Mouse (Mus musculus): Measurements from ENCODE around the gene Il18. TPM values are rescaled to one million over a fixed set of nuclear protein-coding genes. Genes with fewer than 3 reads are reported as not detected.

Il18 gene
- polyA plus RNA-seq, 1 experiment from 2014 or later = 4.7 TPM

Other genes starting within 250 kb of the Il18 start
- gene Rpl10-ps3, start 209.9 kb upstream of the Il18 start, polyA plus RNA-seq (2014; fragmentation: Nextera tagmentation; extraction: Ambion mirVana) = 171 and 197 TPM in 2 replicates
- 0.49 and 0.51 TPM in 2 replicates for gene Plet1, start 60.3 kb upstream of the Il18 start, polyA plus RNA-seq (2014; fragmentation: Nextera tagmentation; extraction: Ambion mirVana)
- gene Pts, start 26.1 kb upstream of the Il18 start, polyA plus RNA-seq (2014; fragmentation: Nextera tagmentation; extraction: Ambion mirVana) = 75.2 and 80.0 TPM in 2 replicates
- 0.15 TPM in 1 of 2 replicates, not detected in the other for gene Bco2, start 354 bp downstream of the Il18 start, polyA plus RNA-seq (2014; fragmentation: Nextera tagmentation; extraction: Ambion mirVana)
- 0.28 TPM in 1 of 2 replicates, not detected in the other for gene Tex12, start 6.5 kb downstream of the Il18 start, polyA plus RNA-seq (2014; fragmentation: Nextera tagmentation; extraction: Ambion mirVana)
- gene Sdhd, start 49.0 kb downstream of the Il18 start, polyA plus RNA-seq (2014; fragmentation: Nextera tagmentation; extraction: Ambion mirVana) = 273 and 281 TPM in 2 replicates
- 305 and 307 TPM in 2 replicates for gene Timm8b, start 49.1 kb downstream of the Il18 start, polyA plus RNA-seq (2014; fragmentation: Nextera tagmentation; extraction: Ambion mirVana)
- 4.7 and 5.9 TPM in 2 replicates for gene Pih1d2, start 62.5 kb downstream of the Il18 start, polyA plus RNA-seq (2014; fragmentation: Nextera tagmentation; extraction: Ambion mirVana)
- gene Nkapd1, start 62.6 kb downstream of the Il18 start, polyA plus RNA-seq (2014; fragmentation: Nextera tagmentation; extraction: Ambion mirVana) = 28.8 and 29.2 TPM in 2 replicates
- gene Dlat, start 105.0 kb downstream of the Il18 start, polyA plus RNA-seq (2014; fragmentation: Nextera tagmentation; extraction: Ambion mirVana) = 70.6 and 74.9 TPM in 2 replicates
- gene Dixdc1, start 184.7 kb downstream of the Il18 start, polyA plus RNA-seq (2014; fragmentation: Nextera tagmentation; extraction: Ambion mirVana) = 27.4 and 33.0 TPM in 2 replicates
- 1.1 and 1.3 TPM in 2 replicates for gene 2310030G06Rik, start 191.7 kb downstream of the Il18 start, polyA plus RNA-seq (2014; fragmentation: Nextera tagmentation; extraction: Ambion mirVana)
- gene Cryab, start 196.5 kb downstream of the Il18 start, polyA plus RNA-seq (2014; fragmentation: Nextera tagmentation; extraction: Ambion mirVana) = 12.8 and 14.4 TPM in 2 replicates
- gene Hspb2, start 197.5 kb downstream of the Il18 start, polyA plus RNA-seq (2014; fragmentation: Nextera tagmentation; extraction: Ambion mirVana) = 8.4 and 8.6 TPM in 2 replicates
- 10.5 and 10.6 TPM in 2 replicates for gene Fdxacb1, start 213.4 kb downstream of the Il18 start, polyA plus RNA-seq (2014; fragmentation: Nextera tagmentation; extraction: Ambion mirVana)
- 46.3 and 46.9 TPM in 2 replicates for gene Alg9, start 220.2 kb downstream of the Il18 start, polyA plus RNA-seq (2014; fragmentation: Nextera tagmentation; extraction: Ambion mirVana)
- gene 1110032A03Rik, start 220.7 kb downstream of the Il18 start, polyA plus RNA-seq (2014; fragmentation: Nextera tagmentation; extraction: Ambion mirVana) = 34.2 and 43.1 TPM in 2 replicates